Mouse (Mus musculus) neutrophil, adult 65 days (primary cell): Measurements from ENCODE around the gene Nasp. TPM values are rescaled to one million over a fixed set of nuclear protein-coding genes. Genes with fewer than 3 reads are reported as not detected.

Experiments
- total RNA-seq: library from RNA; stranded (reverse); gene quantifications from 2 replicates; pipeline ENCODE4 v1.2.4, GENCODE M21; 2023

Gene Nasp
- total RNA-seq: 59.3 and 72.8 TPM in 2 replicates

DNA sequence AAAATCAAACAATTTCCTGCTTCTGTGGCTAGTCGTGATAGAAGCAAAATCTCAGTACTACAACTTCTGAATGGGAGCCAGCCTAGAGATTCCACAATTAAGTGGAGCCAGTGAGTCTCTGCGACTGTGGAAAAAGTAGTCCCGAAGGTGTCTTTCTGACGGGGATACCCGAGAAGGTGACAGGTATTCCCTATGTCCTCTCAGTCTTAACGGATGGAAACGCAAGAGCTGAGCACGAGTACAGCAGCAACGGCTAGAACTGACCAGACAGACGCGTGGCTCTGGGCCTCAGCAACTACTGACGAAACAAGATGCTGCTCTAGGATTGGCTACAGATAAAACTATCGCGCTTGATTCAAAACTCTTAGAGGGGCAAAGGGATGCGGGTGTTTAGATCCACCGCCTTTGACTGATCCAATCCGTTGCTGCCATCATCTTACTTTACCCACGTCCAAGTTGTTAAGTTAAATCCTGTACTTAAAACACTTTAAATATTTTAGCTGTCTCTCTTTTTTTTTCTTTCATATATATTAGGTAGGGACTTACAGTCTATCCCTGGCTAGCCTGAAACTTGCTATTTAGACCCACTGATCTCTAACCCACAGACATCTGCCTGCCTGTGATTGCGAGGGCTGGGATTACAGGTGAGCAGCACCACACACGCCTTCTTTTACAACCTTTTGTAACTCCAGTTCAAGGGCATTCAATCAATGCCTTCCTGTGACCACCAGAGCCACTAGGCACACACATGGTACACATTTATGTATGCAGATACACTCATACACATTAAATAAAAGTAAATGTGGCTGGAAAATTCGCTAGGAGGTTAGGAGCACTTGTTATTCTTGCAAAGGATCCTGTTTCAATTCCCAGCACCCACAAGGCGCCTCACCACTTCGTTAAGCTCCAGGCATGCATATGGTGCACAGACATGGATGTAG, at the start of gene Nasp:
Nasp (minus strand) TSS at position 220 of the 941 bp plus-strand sequence.

DNA sequence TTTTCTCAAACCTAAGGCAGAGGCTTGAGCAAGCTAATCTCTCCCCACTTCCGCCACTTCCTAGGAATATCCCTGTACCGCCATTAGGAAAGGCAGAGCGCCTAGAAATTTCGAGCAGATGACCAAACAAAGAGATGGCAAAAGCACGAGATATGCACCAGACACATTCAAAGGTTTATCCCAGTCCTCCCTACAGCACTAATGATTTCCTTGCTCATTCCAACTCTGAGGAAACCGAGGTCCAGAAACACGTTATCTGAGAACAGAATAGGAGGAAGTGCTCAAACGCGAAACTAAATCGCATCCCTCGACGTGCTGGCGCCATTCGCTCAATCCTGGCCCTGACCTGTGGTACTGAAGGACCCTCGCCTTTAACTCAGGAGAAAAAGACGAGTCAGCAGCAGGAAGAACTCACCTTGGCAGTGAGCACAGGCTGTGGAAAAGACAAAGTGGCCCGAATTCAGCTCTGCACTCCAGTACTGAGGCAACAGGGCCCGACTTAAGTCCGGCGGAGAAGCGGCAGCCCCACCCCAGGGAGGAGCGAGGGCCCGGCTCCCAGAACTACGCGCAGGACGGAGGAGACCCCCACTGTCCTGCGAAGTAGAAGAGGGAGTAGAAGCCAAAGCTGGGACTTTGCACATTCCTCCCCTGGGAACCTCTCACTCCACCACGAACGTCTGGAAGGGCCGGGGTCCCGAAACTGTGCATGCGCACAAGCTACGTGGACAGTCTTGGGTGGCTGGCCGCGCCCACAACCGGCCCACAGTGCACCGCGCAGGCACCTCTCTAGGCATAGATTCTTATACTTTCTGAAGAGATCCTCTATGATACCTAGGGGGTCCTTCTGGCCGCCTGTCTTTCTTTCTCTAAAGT, 23.4 kb upstream of the Nasp start, which contains the start of gene Akr1a1:
Akr1a1 (minus strand) TSS at position 757 of the 873 bp plus-strand sequence.

DNA sequence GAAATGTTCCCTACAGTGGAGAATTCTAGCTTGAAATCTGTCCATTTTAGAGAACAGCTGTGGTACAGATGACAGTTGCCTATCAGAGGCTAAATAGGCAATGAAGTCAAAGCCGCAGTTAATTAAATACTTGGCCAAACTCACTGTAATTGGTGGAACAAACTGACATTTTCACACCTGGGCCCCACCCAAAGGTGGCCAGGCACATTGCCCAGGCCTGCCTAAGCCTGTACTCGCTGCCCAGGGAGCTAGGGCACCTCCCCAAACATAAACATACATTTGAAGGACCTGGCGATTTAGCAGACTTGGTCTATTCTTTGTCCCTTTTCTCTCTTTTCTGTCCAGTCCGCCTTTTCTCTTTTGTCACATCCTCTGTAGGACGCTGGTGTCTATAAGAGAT, 31.4 kb downstream of the Nasp start, which contains the start of gene Ccdc17:
Ccdc17 (plus strand) TSS at position 276 of the 400 bp plus-strand sequence.

DNA sequence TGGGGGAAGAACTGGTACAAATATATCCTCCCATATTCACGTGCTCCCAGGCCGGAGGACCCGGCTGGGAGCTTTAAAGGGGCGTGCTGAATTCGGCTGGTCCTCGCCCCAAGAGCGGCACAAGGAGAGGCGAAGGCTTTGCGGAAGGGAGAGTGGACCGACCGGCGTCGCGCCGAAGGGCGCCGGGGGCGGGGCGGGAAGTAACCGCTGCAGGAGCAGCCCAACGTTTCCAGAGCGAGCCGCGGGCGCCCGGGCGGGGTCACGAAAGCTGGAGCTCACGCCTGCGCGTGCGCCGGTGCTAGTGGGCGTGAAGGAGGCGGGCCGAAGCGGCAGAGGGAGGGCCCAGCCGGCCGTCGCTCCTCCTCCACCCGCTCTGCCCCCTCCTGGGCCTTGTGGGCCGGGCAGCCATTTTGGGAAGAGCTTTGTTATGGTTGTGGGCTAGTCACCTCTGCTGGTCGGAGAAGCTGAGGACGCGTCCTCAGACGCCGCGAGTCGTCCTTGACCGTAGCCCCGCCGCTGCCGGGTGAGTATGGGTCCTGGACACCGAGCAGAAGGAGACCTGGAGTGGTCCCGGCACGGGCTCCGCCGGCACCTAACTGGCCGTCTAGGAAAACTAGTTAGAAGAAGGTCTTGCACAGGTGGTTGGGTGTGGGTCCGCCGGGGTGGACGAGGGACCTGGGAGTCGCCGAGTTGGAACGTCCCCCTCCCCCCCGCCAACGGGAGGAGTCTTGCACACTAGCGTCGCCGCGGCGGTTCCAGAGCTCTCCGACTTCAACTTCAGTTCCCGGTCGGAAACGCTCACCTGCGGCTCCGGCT, 70.2 kb downstream of the Nasp start, which contains the start of gene Gpbp1l1:
Gpbp1l1 (plus strand) TSS at position 353 of the 816 bp plus-strand sequence.

DNA sequence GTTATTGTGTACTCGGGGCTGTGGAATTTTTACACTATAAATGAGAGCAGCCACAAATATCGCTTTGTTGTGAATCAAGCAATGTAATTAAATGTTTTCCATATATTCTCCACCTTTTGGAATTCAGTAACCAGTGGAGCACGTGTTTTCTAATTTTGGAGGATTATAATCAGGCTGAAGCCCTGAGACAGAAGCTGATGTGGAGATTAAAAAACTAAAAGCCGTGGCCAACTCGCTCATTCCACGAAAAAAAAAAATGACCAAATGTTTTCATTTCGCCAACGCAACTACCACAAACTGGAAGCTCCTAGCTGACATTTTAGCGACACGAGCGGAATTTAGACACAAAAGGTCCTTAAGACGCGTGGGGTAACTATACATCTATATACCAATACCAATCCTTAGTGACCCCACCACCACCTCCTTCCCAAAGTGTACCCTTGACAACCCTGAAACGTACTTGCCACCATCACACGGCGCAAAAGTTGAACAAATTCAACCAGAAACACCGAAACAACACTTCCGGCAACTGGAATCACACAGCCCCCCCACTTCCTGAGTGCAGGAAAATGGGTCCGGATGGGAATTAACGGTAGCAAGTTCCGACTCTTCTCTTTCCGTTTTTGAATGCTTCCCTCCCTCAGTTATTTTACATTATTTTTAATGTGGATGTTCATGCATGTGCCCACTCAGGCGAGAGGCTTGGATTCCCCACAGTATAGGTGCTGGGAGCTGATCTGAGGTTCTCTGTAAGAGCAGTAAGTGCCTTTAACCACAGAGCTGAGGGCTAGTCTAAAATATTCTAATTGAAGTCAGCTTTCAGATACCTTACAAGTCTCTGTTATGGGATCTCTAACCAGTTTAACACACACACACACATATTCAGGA, 72.1 kb downstream of the Nasp start, which contains the start of gene Tmem69:
Tmem69 (minus strand) TSS at position 524 of the 888 bp plus-strand sequence.

Other genes with a start within 250 kb of the Nasp start
- 18.3 and 19.9 TPM in 2 replicates for gene Mast2, start 163.8 kb downstream of the Nasp start, total RNA-seq
- gene Ipp, start 120.4 kb downstream of the Nasp start, total RNA-seq: 3.9 and 5.0 TPM in 2 replicates
- 5.2 and 5.4 TPM in 2 replicates for gene Tmem69, start 72.0 kb downstream of the Nasp start, total RNA-seq
- 89.6 and 106 TPM in 2 replicates for gene Gpbp1l1, start 70.3 kb downstream of the Nasp start, total RNA-seq
- gene Ccdc17, start 31.3 kb downstream of the Nasp start, total RNA-seq: 6.8 and 8.6 TPM in 2 replicates
- gene Akr1a1, start 23.7 kb upstream of the Nasp start, total RNA-seq: 199 and 214 TPM in 2 replicates
- gene Prdx1, start 57.6 kb upstream of the Nasp start, total RNA-seq: 83.8 and 98.8 TPM in 2 replicates
- 1.5 and 2.7 TPM in 2 replicates for gene Mmachc, start 80.5 kb upstream of the Nasp start, total RNA-seq
- gene Ccdc163, start 80.6 kb upstream of the Nasp start, total RNA-seq: 9.9 and 13.5 TPM in 2 replicates
- 33.0 and 44.2 TPM in 2 replicates for gene Tesk2, start 93.0 kb upstream of the Nasp start, total RNA-seq
- gene Toe1, start 179.7 kb upstream of the Nasp start, total RNA-seq: 11.6 and 16.3 TPM in 2 replicates
- gene Mutyh, start 179.8 kb upstream of the Nasp start, total RNA-seq: 4.5 and 8.2 TPM in 2 replicates
- gene Hpdl, start 193.8 kb upstream of the Nasp start, total RNA-seq: not detected in 2 replicates
- not detected in 2 replicates for gene Zswim5, start 249.4 kb upstream of the Nasp start, total RNA-seq